Mouse (Mus musculus): Measurements from ENCODE around the gene Frmd8.

The Frmd8 gene

DNA sequence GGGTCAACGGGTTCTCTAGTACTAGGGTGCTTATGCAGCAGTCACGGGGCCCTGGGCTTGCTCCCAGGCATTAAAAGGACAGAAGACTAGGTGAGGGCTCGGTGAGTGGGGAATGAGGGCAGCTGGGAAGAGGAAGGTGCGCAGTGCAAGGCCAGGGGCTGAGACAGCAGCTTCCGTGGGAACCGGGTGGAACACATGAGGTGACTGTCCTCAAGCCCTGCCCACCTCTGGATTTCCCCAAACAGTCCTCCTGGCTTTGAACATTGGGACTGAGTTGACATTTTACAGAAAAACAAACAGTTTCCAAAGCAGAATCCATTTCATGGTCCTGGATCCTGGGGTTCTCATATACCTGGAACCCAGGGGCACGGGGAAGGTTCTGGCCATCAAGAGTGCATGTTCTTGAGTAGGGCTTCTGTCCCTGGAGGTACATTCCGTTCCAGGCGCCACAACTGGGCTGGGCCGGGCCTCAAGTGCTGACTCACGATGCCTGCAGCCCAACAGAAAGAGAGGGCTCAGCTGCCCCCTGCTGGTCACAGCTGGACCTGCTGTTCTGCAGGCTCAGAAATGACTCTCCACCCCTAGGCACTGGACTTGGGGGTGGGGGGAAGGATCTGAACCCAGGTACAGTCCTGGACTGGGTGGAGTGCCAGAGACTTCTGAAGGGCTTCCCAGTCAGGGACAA is 25.1 kb downstream of the Frmd8 start:
- DNase-seq (ENCODE audit: low spot score in 2 of 2): peak; percentile 93

DNA sequence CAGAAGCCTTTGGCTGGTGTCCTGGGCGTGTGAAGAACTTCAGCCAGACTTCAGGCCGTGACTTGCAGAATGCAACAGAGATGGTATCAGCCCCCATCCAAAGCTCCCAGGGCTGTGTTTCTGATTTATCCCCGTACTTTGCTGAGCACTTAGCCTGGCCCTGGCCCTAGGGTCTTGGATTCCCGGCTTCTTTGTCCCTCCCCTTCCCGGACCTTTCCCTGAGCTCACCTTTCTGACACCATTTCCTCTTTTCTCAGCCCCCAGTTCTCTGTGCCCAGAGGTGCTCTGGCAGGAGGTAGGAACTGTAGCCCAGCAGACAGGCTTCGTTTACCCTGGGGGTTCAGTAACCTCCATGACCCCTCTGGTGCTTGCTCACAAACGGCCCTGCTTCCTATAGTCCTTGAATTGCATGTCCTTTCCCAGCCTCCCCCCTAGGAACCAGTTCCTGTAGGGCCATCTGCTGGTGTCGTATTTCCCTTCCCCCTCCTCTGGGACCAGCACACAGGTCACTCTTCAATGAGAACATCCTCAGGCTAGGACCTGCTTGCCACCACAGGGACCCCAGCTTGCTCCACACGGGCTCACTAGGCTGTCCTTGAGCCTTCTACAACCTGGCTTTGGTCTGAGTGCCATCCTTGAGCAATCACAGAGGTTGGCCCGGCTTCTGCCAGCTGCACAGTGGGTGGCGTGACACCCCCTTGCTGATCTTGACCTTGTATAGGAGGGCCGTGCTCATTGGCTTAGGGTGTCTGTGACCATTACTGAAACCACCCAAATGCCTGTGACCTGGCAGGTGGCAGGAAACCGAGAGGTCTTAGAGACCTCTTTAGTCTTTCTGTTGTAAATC is 26.0 kb downstream of the Frmd8 start:
- DNase-seq (ENCODE audit: low spot score in 2 of 2): no peak

DNA sequence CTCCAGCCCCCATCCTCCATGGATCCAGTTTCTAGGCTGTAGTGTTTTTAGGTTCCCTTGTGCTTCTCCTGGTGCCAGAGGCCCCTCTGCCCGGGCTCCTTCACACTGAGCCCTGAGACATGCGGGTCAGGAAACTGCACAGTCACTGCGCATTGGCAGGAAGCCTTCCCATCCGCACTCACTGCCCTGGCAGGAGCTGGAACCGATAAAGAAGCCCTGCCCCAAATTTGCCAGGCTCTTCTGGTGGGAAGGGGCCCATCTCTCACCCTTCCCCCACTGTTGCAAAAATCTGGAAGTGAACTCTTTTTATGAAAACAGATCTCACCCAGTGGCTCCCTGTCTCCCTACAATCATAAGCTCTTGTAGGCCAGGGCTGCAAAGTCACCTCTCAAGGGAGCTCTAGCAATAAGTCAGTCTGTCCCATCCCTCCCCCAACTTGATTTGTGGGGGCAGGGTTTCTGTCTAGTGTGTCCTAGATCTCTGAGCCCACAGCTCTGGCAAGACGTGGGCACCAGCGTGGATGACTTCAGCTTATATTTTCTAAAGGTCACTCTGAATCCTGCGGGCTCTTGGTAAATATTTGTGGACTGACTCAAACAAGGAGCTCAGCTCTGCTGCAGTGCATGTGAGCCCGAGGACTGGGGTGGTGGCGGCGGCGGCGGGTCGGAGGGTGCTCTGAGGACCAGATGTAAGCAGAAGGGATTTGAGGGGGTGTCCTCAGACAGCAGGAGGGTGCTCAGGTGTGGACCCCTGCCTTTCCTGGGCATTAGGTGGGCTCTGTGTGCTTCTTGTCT is 26.8 kb downstream of the Frmd8 start:
- DNase-seq (ENCODE audit: low spot score in 2 of 2): no peak

DNA sequence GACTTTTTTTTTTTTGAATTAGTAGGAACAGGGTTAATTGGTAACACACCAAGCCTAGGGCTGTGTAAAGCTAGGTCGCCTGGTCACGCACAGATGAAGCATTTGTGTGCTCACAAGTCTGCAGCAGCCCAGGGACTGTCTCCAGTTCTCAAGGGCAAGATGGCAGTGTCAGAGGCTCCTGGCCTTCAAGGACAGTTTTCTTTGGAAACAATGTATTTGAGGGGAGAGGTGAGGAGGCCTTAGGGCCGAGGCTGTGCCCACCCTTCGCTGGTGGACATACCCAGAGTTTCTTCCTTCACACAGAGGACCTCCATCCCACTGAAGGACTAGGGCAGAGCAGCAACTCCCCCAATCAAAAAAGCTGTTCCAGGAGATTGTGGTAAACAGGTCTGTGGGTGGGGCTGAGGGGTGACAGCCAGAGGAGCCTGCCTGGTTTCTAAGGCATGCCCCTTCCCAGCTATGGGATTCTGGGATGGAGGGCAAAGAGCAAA is 27.7 kb downstream of the Frmd8 start:
- no peak for DNase-seq (ENCODE audit: low spot score in 2 of 2)

DNA sequence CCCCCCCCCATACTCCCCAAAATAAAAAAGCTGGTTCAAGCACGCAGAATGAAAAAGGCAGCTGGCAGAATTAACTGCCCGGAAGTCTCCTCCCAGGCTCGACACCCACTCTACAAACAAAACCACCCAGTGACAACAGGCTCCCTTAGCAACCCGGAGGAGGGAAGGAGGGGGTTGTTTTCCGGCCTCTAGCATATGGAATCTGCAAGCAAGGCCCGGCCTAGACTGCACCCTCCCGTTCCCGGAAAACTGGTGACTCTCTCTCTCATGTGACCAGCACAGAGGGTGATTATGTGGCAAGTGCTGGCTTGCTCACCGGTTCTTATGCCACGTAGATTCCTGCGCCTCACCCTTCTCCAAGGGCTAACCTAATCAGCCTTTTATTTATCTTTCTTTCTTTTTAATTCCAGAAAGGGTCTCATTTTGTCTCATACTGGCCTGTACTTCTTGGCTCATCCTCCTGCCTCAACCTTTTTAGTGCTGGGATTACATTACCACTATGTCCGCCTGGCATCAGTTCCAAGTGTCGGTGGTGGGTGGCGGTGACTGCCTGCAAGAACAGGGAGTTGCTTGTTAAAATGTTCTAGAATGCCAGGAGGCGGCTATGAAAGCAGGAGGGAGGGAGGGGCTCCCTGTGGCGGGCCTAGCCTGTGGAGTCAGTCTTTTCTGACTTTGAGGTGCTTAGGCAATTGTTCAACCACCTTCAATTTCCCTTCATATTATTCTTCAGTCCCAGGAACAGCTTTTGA is 28.3 kb downstream of the Frmd8 start:
- DNase-seq (ENCODE audit: low spot score in 2 of 2): peak; percentile 59 to 80

DNA sequence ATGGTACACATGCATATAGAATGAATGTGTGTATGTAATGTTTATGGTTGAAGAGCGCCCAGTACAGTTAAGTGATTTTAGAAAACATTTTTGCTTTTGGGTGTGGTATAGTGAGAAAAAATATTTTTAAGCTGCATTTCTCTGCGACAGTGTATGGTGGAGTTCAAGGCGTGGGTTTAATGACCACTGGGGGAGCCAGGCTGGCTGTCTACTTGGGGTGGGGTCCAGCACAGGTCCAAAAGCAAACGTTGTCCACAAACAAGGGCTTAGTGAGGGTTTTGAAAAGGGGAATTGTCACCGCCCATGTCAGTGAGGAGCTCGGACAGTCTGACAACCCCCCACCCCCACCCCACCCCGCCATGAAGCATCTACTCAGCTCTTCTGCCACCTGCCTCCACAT is 28.9 kb downstream of the Frmd8 start:
- peak in 1 of 2 experiments; percentile 35 for DNase-seq (ENCODE audit: low spot score in 2 of 2)

DNA sequence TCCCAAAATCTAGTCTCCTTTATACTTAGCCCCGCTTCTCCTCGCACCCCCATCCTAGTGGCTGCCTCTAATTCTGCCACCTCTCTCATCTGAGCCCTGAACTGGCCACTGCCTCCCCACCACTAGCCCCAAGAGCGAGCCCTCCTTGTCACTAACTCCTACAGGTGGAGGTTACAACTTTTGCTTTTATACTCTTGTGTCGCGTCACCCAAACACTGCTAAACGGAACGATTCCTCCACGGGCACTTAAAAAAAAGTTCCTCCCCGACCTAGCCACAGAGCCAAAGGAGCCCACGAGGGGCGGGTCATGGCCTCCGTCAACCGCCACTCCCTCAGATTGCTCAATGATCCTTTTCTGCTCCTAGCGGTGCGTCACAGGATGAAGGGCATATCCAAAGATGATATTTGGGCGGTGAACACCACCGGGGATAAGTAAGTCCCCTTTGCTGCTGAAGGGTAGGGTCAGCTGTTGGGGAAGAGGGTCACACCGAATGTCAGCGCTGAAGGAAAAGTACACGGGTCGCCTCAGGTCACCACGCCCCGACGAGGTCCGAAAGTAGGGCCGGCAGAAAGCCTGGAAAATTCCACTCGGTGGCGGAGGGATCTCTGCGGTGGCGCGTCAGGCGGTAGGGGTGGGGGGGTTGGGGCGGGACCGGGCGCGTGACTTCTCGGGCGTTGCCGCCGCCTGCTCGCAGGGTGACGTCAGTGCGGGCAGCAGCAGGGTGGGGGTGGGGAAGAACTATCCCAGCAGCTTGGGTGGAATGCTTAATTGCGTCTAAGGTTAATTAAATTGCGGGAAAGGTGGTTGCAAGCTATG is 29.5 kb downstream of the Frmd8 start:
- peak; percentile 84 to 86 for DNase-seq (ENCODE audit: low spot score in 2 of 2)

DNA sequence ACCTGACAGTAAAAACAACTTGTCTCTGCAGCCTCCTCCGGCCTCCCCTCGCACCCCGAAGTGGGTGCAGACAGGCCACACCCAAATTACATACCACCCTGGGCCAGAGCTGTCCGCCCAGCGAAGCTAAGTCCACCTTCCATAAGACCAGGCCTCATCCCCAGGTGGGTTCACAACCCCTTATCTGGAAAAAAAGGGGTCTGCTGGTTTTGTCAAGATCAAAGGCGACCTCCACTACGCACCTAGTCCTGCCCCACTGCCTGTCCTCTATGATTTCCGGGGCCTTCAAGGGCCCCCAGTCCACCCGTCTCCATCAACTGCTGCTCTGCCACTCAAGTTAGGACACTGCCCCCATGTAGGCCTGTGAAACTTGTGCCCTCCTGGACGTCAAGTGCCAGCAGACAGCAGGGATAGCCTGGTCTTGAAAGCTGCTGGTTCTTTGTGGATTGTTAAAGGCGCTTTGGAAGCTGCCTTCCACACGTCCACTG is 30.2 kb downstream of the Frmd8 start:
- DNase-seq (ENCODE audit: low spot score in 2 of 2): no peak

DNA sequence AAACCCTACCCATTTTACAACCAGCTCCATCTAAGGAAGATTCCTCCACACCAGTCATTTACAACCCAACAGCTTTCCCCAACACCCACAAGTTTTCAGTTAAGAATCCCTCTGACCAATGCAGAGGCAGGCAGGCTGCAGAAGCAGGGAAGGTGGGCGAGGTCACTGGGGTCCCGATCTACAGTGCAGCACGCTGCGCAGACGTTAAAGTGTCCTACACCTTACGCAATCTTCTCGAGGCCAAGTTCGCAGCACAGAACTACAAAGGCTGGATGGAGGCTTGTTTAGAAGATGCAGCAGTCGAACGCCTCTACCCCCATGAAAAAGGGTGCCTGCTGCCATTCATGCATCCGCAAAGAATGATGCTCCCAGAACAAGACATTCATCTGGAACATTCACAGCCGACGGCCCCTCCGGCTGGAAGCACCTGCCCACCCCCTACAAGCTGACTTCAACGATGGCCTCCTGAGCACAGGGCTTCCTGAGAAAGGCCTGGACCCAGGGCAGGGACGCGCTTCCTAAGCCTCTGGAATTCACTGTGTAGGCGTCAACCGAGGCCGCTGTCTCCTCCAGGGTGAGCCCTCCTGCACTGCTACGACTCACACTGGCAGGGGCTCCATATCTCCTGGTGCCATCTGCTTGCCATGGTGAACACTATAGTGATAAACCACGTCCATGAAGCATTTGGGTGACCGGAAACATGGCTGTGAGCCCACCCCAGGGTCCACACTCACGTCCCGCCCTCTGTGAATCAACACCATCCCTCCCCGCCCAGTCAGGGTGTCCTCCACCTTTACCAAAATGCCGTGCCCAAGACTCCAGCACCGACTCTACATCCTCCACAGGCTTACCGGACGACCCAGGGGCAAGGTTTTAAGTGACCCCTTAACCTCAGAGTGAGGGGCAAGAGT is 31.0 kb downstream of the Frmd8 start:
- DNase-seq (ENCODE audit: low spot score in 2 of 2): no peak

DNA sequence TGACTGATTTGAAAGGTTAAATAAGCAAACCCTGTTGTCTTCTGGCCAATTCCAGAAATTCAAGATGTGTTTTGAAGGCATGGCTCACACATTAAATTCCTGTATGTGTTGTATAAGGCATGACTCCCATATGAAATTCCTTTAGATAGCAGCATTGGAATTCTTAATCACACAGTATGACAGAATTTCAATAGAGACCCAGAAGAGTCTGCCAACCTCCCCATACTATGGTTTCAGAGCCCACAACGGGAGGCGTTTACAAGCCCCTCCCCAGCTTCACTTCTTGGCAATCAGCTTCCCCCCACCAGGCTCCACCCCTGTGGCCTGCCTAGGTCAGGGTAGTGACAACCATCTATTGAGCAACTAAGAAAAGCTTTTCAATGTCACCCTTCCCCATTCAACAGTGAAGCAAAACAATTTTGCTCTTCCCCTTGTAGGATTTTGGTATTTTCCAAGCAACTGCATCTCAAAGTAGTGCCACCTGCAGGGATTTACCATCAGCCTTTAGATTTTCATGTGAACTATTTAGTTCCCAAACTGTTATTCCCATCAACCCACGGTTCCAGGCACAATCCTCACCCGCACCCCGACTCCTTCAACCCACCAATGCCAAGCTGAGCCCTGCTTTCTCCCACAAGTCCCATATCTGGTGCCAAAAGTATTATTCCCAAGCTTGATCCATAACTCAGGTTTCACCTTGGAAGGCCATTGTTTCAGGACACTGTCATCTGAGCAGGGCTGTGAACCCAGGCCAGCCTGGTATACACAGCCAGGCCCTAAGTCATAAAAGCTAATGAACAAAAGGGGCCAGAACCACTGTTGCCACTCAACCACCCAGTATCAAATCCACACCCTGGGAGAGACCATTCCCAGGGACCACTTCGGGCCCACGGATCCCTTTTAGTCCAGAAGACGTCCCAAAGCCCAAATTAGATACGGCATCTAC is 32.0 kb downstream of the Frmd8 start:
- no peak for DNase-seq (ENCODE audit: low spot score in 2 of 2)

DNA sequence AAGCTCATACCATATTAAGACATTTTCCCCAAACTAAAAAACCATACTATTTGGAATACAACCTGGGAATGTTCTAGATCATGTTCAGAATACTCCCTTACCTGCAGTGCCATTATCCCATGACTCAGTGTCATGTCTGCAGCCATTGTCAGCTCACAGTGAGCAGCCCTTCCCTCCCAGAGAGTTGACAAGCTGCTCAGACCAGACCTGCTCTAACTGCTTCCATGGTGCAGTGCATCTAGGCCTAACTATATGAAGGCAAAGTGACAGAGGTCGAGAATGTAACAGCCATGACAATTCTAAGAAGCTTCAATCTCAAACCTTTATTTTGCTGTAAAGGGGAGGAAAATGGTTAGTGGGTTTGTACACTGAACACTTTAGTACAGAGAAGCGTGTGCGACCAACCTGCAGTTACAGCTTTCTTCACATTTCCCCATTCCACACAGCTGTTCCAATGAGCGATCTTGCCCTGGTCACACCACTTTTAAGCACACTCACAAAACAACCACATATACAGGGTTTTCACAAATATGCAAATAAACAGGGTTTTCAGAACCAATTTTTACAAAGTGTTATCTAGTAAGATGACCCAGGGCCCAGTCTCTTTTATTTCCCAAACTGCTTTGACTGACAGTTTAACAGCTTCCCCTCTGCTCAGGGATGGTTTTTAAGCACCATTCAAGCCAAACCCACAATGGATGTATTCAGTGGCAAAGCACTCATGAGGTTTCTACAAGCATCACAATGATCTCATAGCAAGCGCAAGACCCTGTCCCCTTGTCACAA is 32.9 kb downstream of the Frmd8 start:
- no peak for DNase-seq (ENCODE audit: low spot score in 2 of 2)

DNA sequence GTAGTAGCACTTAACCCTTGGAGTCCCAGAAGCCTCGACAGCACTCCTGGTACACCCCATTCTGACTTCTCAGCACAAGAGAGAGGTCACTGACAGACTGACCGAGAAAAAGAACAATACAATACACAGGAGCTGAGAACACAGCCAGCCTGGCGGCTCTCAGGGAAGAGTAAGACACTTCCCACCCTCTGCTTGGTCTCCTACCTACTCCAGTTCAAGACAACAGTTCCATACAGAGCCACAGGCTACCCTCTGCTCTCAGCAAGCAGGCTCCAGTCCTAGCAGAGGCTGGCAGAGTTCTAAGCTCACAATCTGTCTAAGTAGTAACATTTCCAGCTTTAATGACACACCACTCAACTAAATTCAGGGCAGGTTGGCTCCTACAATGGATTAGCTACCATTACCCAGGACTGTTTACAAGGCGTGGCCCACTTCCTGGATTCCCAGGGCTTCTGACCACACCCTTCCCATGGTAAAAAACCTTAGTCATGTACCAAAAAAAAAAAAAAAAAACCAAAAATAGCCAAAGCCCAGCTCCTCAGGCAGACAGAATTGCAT is 33.6 kb downstream of the Frmd8 start:
- DNase-seq (ENCODE audit: low spot score in 2 of 2): no peak

DNA sequence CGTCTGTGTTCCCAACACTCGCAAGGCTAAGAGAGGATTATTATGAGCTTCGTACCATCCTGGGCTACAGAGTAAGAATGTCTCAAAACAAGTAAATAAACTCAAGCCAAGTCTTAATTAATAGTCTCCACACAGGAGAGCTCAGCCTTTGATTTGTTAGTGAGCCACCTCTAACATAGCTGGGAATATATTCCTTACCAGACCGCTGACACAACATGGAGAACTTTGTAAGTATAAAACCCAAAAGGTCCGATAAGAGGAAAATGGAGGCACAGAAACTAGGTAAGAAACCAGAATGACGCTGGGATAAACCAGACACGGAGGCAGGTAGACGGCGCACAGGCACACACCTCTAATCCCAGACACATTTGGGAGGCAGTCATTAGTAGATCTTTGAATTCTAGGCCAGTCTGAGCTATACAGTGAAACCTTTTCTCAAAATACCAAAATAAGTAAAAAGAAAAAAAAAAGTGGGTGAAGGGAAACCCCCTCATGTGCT is 34.1 kb downstream of the Frmd8 start:
- no peak for DNase-seq (ENCODE audit: low spot score in 2 of 2)

DNA sequence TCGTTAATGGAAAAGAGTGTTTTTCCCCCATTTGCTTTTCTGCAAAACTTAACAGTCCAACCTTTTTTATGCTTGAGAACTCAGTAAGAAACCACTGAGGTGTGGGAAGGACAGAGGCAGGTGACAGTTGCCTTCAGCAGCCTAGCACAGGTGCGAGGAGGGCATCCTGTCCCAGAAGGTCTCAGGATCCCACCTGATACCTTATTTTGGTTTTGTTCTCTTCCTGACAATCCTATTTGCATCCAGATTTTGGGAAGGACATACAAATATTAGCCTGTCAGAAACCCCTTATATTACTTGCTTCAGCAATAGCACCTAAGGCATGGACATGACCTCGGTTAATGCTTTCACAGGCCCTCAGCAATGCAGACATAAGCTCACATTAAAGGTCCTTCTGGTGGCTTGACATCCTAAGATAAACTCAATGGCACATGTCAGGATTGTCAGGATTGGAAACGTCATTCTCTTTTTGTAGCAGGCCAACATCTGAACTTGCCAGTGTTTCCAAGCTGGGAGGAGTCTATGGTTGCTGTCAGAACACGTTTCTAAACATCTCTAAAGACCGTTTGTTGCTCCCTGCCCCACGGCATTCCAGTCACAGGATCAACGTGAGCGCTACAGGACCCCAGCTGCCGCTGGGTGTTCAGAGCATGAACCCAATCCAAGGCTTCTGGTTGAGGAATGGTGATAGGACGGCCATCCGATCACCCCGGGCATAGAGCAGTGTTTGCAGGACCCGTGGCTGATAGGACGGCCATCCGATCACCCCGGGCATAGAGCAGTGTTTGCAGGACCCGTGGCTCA is 34.8 kb downstream of the Frmd8 start:
- no peak for DNase-seq (ENCODE audit: low spot score in 2 of 2)

DNA sequence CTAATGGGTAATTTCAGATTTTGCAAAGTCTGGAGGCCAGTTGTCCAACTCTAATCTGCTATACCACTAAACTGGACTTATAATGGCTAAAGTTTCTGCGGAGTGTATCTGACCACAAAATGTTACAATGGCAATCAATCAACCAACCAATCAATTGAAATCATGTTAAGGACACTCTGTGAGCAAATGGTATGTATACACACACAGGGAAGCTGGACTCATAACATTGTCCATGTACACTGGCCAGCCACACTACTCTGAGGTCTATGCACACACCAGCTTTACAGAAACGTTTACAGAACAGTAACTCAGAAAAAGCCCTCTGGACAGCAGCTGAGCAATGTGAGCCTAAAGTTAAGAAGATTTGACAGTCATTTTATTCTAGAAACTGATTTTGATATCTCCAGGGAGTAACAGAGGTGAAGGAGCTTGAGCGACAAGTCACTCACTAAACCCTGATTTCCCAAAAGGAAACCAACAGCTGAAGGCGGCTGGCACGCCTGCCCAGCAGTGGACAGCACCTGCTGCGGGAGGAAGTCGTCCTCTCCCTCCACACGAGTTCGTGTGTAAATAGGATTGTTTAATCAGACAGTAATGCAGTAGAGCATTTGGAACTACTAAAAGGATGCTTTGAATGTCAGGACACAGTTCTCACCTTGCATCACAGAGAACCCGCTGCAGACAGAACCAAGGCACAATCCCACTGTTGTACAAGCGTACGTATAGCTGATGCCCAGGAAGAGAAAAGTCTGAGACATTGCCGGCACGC is 35.6 kb downstream of the Frmd8 start:
- DNase-seq (ENCODE audit: low spot score in 2 of 2): no peak

DNA sequence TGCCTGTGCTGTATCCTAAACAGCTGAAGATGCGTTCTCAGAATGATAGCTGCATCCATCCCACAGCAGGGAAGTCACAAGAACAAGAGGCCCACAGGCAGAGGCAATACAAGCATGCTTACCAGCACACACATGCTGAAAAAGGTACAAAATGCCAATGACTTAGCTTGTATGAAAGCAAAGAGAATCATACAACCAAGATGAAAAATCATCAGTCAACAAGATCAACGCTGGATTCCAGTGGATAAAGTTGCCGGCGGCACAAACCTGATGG is 36.2 kb downstream of the Frmd8 start:
- DNase-seq (ENCODE audit: low spot score in 2 of 2): no peak

Data from frontal cortex, postnatal 25 days (tissue).